Mouse (Mus musculus): ENCODE measurements at regions not wholly inside any gene's neighbourhood (a gene's known extent, or its start where the extent isn't known, plus 50 kb on each side); places are given as distances from the start of the nearest gene placed in this dataset.

DNA sequence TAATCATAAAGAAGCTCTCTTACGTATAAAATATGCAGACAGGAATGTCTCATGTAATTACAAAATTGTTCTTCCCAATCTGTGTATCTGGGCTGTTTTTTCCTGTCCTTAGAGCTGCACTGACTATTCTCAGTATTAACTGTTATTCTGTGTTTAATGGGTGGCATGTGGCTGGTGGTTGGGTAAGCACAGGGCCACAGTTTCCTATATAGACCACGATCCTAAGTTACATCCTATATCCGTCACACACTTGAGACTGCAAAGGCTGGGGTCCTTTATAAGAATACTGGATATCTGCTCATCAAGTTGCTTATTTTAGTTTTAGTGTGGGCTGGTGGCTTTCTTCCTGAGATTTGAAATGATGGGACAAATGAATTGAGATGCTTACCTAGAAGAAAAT, 159.0 kb downstream of the Sox4 start:
- no peak for DNase-seq (ENCODE audit: low spot score in 2 of 2)

GRCm38 (mm10) chr13:28793166-28793935, 160.2 kb downstream of the Sox4 start:
- peak in 1 of 2 experiments; percentile 13 for DNase-seq (ENCODE audit: low spot score in 2 of 2)

DNA sequence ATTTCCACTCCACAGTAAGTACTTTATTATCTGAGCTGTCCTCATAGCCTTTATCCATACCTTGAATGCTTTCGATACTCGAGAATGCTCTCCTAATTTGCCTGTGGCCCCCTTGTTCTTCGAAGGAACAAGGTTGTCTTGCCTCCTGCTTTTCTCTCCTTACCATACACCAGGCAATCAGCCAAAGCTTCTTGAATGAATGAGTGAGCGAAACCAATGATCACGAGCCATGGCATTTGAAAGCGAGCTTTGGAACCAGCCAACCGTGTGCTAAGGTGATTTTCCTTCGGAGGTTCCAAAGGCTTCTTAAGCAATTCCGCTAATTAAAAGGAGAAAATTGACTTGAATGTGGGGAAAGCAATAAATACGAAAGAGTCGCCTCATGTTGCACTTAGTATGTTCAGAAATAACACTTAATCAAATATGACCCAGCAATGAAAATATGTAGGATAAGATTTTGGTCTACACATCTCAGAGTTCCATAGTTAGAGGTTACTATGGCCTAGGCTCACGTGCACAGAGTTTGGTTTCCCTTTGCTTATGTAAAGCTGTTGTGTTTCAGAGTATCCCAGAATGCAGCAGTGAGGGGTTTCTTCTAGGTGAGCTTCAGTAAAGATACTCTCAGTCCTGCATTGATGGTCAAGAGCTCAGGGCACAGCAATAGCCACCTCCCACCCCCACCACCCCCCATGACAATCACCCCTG, 160.9 kb downstream of the Sox4 start:
- no peak for DNase-seq (ENCODE audit: low spot score in 2 of 2)

GRCm38 (mm10) chr13:28790381-28790780, 163.1 kb downstream of the Sox4 start:
- no peak for DNase-seq (ENCODE audit: low spot score in 2 of 2)

- DNase-seq (ENCODE audit: low spot score in 2 of 2): no peak
These were observed 166.2 kb downstream of the Sox4 start for GRCm38 (mm10) chr13:28787331-28787643.

DNA sequence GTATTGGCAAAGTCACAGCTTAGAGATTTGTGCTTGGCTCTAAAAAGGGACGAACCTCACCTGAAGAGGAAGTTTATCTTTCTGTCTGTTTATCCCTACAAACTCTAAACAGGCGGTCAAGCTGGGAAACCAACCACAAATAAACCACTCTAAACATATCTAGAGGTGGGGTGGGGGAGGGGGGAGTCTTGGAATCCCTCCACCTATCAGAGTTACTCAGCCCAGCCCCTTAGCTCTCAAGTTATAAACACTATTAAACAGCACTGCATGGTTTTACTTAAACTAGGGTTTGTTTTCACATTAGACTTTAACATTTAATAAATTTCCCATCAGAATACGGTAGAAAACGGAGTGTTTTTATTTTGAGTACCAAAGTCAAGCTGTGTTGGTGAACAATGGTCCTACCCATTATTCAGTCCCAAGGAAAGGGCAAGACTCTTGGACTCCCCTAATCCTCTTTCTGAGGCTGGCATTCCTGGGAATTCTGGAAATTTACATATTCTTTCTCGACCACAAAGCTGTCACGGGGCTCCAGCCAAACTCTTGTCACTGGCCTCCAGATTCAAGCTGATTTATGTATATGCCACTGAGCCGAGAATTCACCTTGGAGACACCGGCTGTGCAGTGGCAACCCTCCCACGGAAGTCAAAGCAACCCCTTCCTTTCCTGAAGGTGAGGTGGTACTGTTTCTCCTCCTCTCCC, 166.7 kb downstream of the Sox4 start:
- DNase-seq (ENCODE audit: low spot score in 2 of 2): no peak

DNA sequence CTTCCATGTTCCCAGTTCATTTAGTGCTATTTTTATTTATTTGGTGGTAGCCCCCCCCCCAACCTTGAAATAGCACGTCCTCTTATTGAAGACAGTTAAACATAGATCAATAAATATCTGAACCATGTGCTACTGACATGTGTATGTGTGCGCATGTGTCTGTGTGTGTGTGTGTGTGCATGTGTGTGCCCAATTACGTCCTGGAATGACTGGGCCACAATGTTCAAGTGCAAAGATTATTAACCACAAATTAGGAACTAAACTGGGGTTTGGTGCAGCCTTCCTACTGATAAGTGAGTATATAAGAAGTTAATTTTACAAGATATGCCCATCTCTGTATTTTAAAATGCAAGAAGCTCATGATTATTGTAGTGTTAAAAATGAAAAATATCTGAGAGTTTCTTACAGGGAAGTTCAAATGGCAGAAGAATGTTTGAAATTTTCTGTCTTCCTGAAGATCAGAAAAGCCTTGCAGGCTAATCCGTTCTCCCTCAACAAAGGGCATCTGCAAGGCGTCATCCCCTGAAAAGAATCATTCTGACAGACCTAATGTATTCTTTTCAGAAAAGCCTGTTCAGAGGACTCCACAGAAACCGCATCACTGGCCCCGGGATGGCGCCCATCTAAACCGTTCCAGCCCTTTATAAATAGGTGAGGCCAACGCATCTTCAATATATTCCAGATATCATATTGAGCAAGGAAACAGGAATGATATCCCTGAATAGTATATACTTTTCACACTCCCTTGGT, 170.8 kb downstream of the Sox4 start:
- DNase-seq (ENCODE audit: low spot score in 2 of 2): no peak

DNA sequence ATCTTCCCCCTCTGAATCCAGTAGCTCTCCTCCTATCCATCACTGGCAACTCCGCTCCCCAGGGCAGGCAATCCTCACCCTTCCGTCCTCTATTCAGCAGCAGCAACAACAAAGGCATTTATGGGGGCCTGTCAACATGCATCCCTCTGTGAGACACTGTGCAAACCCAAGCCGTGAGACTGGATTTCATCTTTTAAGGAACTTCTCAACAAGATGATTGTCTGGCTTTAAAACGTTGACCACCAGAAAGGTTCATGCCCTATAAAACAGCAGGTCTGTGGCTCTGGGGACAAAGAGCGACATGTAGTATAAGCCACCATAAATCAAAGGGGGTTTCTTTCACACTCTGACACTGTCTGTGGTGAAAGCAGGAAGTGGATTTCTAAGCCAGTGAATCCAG, 171.4 kb downstream of the Sox4 start:
- DNase-seq (ENCODE audit: low spot score in 2 of 2): no peak

DNA sequence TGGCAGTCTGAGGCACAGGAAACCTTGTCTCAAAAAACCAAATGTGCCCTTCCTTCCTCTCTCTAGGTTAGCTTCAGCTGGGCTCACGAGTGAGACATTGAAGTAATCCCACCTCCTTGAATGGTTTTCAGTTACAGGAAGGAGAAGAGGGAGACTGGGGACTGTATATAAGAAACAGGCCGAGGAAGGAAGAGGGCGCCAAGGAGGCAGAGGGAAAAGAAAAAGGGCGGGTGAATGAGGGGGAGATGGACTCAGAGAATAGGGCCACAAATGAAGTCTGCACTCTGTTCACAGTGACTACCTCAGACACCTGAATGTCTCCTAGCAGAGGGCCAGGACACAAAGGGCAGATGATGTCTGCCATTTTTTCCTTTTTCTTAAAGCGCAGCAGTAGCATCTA, 171.9 kb downstream of the Sox4 start:
- DNase-seq (ENCODE audit: low spot score in 2 of 2): no peak

- DNase-seq (ENCODE audit: low spot score in 2 of 2): no peak
These were observed 173.1 kb downstream of the Sox4 start for GRCm38 (mm10) chr13:28780462-28780861.

DNA sequence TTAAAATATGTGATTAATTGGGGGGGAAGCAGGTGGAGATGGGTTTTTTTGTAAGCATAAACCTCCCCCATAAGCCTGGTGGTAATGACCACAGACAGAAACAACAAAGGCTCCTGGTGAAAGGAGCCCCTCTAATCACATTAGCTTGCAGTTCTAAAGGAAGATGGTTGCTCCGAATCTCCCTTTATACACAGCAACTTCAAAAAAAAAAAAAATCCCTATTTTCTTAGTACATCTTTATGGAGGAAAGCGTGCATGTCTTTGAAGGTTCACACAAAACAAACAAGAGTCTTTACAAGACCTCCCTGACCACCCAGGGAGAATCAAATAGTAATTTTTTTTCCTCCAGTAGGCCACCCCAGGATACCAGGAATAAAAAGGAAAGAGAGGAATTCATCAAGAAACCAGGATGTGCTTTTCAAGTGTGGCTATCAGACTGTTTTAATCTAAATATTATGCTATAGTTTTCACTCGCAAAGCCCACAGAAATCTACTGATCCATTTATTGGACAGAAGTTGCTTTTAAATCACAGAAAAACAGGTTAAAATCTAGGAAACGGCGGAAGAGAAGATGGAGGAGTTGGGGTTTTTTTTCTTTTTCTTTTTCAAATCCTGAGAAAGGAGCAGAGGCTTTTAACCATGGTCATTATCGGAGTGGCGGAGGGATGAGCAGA, 178.2 kb downstream of the Sox4 start:
- DNase-seq (ENCODE audit: low spot score in 2 of 2): no peak

DNA sequence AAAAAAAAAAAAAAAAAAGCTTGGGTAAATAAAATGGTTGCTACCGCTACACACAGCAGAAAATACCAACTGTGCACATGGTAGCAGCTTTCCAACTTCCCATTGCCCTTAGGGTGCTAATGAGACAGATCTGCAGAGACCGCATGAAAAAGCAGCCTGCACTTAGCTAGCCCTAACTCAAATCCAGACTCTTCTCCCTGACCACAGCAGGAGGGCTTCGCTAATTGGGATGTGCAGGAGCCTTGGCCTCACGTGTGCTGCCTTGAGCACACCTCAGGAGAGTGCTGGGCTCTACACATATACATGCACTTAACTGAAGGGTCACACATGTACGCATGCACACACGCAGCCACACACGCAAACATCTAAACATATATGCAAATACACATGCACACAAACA, 178.9 kb downstream of the Sox4 start:
- no peak for DNase-seq (ENCODE audit: low spot score in 2 of 2)

DNA sequence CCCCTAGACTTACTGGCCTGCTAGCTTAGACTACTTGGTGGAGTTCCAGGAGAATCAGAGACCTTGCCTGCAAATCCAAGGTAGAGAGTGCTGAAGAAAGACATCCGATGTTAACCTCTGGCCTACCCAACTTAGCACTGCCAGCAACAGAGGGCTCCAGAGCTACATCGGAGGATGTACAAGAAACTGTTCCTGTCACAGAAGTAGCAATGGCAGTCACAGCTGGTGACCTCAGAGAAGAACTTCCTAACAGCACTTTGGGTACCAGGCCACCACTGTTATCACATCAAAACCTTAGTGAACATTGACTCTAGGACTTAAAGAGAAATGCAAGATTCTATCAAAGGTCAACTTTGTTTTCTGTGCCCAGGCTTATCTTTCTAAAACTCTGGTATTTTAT, 180.0 kb downstream of the Sox4 start:
- no peak for DNase-seq (ENCODE audit: low spot score in 2 of 2)

GRCm38 (mm10) chr13:28770531-28770930, 183.0 kb downstream of the Sox4 start:
- DNase-seq (ENCODE audit: low spot score in 2 of 2): no peak

GRCm38 (mm10) chr13:28770018-28770417, 183.5 kb downstream of the Sox4 start:
- no peak for DNase-seq (ENCODE audit: low spot score in 2 of 2)

GRCm38 (mm10) chr13:28768717-28769426, 184.6 kb downstream of the Sox4 start:
- no peak for DNase-seq (ENCODE audit: low spot score in 2 of 2)

GRCm38 (mm10) chr13:28762555-28762954, 191.0 kb downstream of the Sox4 start:
- DNase-seq (ENCODE audit: low spot score in 2 of 2): no peak

- no peak for DNase-seq (ENCODE audit: low spot score in 2 of 2)
These were observed 194.5 kb downstream of the Sox4 start for GRCm38 (mm10) chr13:28759026-28759425.

DNA sequence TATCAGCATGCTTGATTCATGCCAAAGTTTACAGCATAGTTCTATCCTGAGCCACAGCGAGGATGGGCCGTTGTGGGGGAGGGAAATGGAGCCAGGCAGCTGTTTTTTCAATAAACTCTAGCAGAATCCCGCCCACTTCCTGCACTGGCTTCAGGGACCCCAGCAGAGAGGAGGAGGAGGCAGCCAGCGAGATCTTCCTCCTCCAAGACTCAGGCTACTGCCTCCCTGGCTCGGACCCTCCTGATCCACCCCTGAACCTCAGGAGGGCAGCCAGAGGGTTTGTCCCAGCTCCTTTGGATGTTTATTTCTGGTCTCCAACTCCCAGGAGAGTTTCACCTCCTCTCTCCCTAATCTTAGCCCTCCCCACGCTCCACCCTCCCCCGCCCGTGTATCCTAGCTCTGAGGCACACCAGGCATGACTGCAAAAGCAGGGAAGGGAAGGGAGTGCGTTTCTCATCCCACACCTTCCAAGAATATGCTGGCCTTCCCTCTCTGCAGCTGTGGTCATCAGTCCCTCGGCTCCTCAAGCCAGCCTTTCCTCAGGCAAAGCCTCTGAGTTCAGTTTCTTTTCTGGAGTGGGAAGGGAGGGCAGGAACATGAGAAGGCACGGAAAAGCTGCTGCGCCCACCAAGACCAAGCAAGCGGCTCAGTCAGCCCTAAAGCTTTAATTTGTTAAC, 195.5 kb downstream of the Sox4 start:
- DNase-seq (ENCODE audit: low spot score in 2 of 2): peak; percentile 11 to 65

Data from spleen, postnatal 10 days (tissue).